Mouse (Mus musculus): ENCODE results near the gene Cdh4. TPM values are rescaled to one million over a fixed set of nuclear protein-coding genes. Genes with fewer than 3 reads are reported as not detected.

Cdh4 gene
- polyA plus RNA-seq (2015; fragmentation: Nextera tagmentation; extraction: Ambion mirVana), result 2.6 and 2.9 TPM in 2 replicates

DNA sequence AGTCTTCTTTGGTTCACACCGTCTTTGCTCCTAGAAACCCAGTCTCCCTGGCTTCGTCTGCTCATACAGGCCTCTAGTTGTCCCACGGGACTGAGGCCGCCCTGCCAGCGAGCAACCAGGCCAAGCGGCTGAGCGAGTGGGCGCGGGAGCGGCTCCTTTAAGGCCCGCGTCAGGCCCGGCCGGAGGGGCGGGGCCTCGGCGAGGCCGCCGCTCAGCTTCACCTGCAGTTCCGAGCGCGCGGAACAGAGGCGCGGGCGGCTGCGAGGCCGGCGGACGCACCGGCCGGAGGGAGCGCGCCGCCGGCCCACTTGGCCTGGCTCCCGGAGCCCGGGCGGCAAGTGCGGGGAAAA is at the start of gene Cdh4:
TSS of gene Cdh4 (plus strand) at position 241 of the 350 bp plus-strand sequence.
- peak; percentile 93 for ATAC-seq
- 0% methylated on average over 40 of the region's 40 CpGs for WGBS
- H3K27ac ChIP-seq, result 0 out of 2 replicates have a peak within 1 kb of the TSS, but pooled peaks have one; percentile 3
- no peaks in the 10 kb centered on the region for H3K36me3 ChIP-seq
- no peaks in the 10 kb centered on the region for H3K9me3 ChIP-seq
- peak within 1 kb of the TSS; percentile 100 for H3K4me2 ChIP-seq (replicated peaks)
- H3K27me3 ChIP-seq (replicated peaks), result peaks cover 29% of the 10 kb centered on the region
- peak within 1 kb of the TSS; percentile 56 for H3K9ac ChIP-seq
- peaks cover 16% of the 10 kb centered on the region for H3K4me1 ChIP-seq (replicated peaks)
- H3K4me3 ChIP-seq (replicated peaks), result peak within 1 kb of the TSS; percentile 71

DNA sequence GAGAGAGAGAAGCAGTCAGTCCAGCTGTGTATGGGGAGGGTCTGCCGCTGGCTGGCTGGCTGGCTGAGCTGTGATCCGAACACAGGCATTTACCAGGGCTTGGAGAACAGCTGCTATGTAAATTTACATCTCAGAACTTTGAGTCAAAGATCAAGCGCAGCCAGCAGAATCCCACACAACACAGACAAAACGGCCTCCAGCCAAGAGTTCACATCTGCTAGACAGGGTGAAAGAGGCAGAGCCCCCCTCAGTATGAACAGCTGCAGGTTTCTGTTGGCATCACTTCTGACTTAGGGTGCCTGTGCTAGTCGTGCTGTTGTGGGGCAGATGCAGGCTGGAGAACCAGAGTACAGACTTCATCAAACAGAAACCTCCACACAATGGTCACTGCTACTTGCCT is 46.8 kb upstream of the Cdh4 start:
- no peak overlapping the region for H3K9ac ChIP-seq
- 39% methylated on average over 5 of the region's 5 CpGs for WGBS

DNA sequence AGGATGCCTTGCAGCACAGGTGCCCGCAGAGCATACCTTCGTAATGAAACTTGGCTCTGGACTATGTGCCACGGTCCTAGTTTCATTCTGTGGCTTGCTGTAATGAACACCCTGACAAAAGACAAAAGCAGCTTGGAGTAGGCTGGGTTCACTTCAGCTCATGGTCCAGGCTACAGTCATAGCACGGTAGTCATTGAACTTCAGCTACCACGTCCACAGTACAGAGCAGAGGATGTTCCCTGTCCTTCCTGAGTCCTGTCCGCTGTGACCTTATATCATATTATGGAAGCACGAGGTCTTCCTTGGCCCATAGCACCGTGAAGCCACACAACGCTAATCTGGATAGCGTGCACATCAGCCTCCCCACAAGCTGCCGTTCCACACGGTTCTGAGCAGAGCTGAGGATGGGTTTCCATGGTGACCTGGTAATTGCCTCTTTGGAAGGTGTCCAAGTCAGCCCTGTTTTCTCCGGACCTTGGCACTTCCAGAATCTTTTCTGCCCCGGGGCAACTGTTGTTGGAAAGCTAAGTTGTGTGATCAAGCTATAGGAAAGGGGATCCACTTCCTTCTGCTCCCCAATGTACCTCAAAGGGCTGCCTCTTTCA is 42.5 kb upstream of the Cdh4 start:
- Histone ChIP-seq H3K27me3 (replicated peaks) (no peaks in the 10 kb centered on the region), H3K27ac (no peak overlapping the region), H3K4me1 (replicated peaks) (no peaks in the 10 kb centered on the region), H3K9ac (no peak overlapping the region), H3K4me2 (replicated peaks) (no peak overlapping the region), H3K36me3 (no peaks in the 10 kb centered on the region), H3K9me3 (no peaks in the 10 kb centered on the region), H3K4me3 (replicated peaks) (no peak overlapping the region)
- ATAC-seq, result no peak
- 79% methylated on average over 14 of the region's 14 CpGs for WGBS

More for the DNA sequence above, 46.8 kb upstream of the Cdh4 start:
- no peak for ATAC-seq
- no peak overlapping the region for H3K4me3 ChIP-seq (replicated peaks)
- no peaks in the 10 kb centered on the region for H3K36me3 ChIP-seq
- no peak overlapping the region for H3K4me2 ChIP-seq (replicated peaks)
- no peak overlapping the region for H3K27ac ChIP-seq
- peaks cover 5% of the 10 kb centered on the region; the same call in 1 of the 2 replicates for H3K4me1 ChIP-seq (replicated peaks)
- no peaks in the 10 kb centered on the region for H3K27me3 ChIP-seq (replicated peaks)
- H3K9me3 ChIP-seq, result no peaks in the 10 kb centered on the region

GRCm38 (mm10) chr2:179410866-179411561 is 31.2 kb upstream of the Cdh4 start:
- H3K4me2 ChIP-seq (replicated peaks), result no peak overlapping the region
- peak; percentile 95 for ATAC-seq
- no peaks in the 10 kb centered on the region for H3K9me3 ChIP-seq
- H3K36me3 ChIP-seq, result no peaks in the 10 kb centered on the region
- no peak overlapping the region for H3K27ac ChIP-seq
- no peak overlapping the region for H3K4me3 ChIP-seq (replicated peaks)
- no peak overlapping the region for H3K9ac ChIP-seq
- WGBS, result 49% methylated on average over 8 of the region's 8 CpGs
- H3K4me1 ChIP-seq (replicated peaks), result no peaks in the 10 kb centered on the region; the same call in 1 of the 2 replicates
- no peaks in the 10 kb centered on the region for H3K27me3 ChIP-seq (replicated peaks)

- no peak for ATAC-seq
- Histone ChIP-seq H3K9ac (no peak overlapping the region), H3K4me2 (replicated peaks) (no peak overlapping the region), H3K9me3 (no peaks in the 10 kb centered on the region), H3K36me3 (no peaks in the 10 kb centered on the region), H3K4me3 (replicated peaks) (no peak overlapping the region), H3K27me3 (replicated peaks) (no peaks in the 10 kb centered on the region), H3K4me1 (replicated peaks) (no peaks in the 10 kb centered on the region; the same call in 1 of the 2 replicates), H3K27ac (no peak overlapping the region)
- WGBS, result 42% methylated on average over 2 of the region's 2 CpGs
Measured at GRCm38 (mm10) chr2:179412966-179413365, 29.3 kb upstream of the Cdh4 start.

- H3K4me1 ChIP-seq (replicated peaks), result no peaks in the 10 kb centered on the region; the same call in 1 of the 2 replicates
- H3K4me2 ChIP-seq (replicated peaks), result no peak overlapping the region
- no peak for ATAC-seq
- H3K36me3 ChIP-seq, result no peaks in the 10 kb centered on the region
- no peaks in the 10 kb centered on the region for H3K9me3 ChIP-seq
- no peak overlapping the region for H3K9ac ChIP-seq
- H3K4me3 ChIP-seq (replicated peaks), result no peak overlapping the region
- H3K27me3 ChIP-seq (replicated peaks), result no peaks in the 10 kb centered on the region
- no peak overlapping the region for H3K27ac ChIP-seq
- WGBS, result 75% methylated on average over 11 of the region's 11 CpGs
Measured at GRCm38 (mm10) chr2:179414253-179414652, 28.0 kb upstream of the Cdh4 start.

DNA sequence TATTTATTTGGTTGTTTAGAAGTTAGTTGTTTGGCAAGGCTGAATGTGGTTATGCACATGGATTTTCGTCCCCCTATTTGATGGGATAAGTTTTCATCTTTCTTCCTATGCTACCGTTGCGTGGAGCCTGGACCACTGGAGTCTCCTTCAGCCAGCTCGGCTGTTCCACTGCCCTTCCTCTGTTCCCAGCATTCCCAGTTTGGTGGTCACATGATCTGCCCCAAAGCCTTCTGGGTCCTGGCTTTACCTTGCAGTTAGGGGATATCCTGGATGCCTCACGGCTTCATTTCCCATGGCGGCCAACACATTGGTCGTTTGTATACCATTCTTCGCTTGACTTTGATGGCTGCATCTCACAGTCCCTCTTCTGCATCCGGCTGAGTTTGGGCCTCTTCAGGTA is 27.5 kb upstream of the Cdh4 start:
- Histone ChIP-seq H3K9ac (no peak overlapping the region), H3K27me3 (replicated peaks) (no peaks in the 10 kb centered on the region), H3K36me3 (no peaks in the 10 kb centered on the region), H3K9me3 (no peaks in the 10 kb centered on the region), H3K4me1 (replicated peaks) (no peaks in the 10 kb centered on the region; the same call in 1 of the 2 replicates), H3K4me3 (replicated peaks) (no peak overlapping the region), H3K27ac (no peak overlapping the region), H3K4me2 (replicated peaks) (no peak overlapping the region)
- WGBS, result 91% methylated on average over 9 of the region's 9 CpGs
- ATAC-seq, result no peak

DNA sequence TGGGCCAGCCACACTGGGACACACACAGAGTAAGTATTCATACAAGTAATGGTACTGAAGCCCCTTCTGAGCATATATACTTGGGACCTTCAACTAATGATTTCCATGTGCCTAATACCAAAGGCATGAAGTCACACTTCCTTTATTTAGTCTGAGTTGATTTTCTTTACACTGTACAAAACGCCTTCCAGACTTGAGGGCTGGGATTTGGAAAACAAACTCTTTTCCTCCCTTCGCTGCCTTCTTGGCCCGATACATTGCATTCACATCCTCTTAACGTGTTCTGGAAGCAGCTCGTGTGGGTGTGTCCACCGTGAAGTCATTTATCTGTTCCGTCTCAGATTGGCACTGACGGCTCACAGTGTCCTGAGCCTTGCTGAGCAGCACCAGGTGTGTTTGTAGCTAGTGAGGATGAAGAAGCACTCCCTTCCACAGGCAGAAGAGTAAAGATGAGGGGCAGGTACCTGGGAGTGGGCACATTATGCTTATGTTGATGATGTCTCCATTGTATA is 26.3 kb upstream of the Cdh4 start:
- Histone ChIP-seq H3K9ac (no peak overlapping the region), H3K4me3 (replicated peaks) (no peak overlapping the region), H3K36me3 (no peaks in the 10 kb centered on the region), H3K27me3 (replicated peaks) (no peaks in the 10 kb centered on the region), H3K4me2 (replicated peaks) (no peak overlapping the region), H3K4me1 (replicated peaks) (no peaks in the 10 kb centered on the region; the same call in 1 of the 2 replicates), H3K9me3 (no peaks in the 10 kb centered on the region), H3K27ac (no peak overlapping the region)
- no peak for ATAC-seq
- WGBS, result 52% methylated on average over 8 of the region's 8 CpGs

DNA sequence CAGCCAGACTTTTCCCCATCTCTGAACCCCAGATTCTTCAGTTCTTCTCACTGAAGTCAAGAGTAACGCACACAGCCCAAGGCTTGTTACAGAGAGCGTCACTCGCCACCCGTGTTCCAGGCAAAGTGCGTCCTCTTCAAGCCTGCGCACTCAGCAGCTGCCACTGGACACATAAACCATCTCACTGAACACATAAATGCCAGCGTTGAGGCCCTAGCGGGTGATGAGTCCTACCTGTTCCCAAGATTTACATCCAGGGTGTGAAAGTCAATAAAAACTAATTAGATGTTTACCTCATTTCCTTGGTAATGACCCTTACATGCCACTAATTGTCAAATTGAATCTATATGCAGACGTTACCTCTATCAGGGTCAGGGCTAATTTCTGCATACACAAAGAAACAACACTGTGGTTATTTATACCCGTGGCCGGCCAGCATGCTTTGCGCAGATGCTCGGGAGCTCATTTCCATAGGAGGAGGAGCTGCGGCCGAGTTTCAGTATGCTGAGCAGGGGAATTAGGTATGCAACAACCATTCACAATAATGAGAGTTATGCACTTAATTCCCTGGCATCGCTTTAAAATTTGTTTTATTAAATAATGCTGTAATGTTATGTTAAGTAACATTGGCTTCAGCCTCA is 25.5 kb upstream of the Cdh4 start:
- no peak overlapping the region for H3K4me2 ChIP-seq (replicated peaks)
- H3K4me3 ChIP-seq (replicated peaks), result no peak overlapping the region
- no peaks in the 10 kb centered on the region; the same call in 1 of the 2 replicates for H3K4me1 ChIP-seq (replicated peaks)
- 82% methylated on average over 16 of the region's 16 CpGs for WGBS
- H3K27me3 ChIP-seq (replicated peaks), result no peaks in the 10 kb centered on the region
- no peaks in the 10 kb centered on the region for H3K36me3 ChIP-seq
- no peak overlapping the region for H3K9ac ChIP-seq
- ATAC-seq, result no peak
- H3K9me3 ChIP-seq, result no peaks in the 10 kb centered on the region
- H3K27ac ChIP-seq, result no peak overlapping the region

GRCm38 (mm10) chr2:179425602-179426001 is 16.6 kb upstream of the Cdh4 start:
- no peak for ATAC-seq
- H3K9ac ChIP-seq, result no peak overlapping the region
- no peaks in the 10 kb centered on the region for H3K4me1 ChIP-seq (replicated peaks)
- no peaks in the 10 kb centered on the region for H3K27me3 ChIP-seq (replicated peaks)
- no peak overlapping the region for H3K4me3 ChIP-seq (replicated peaks)
- no peak overlapping the region for H3K4me2 ChIP-seq (replicated peaks)
- WGBS, result 54% methylated on average over 3 of the region's 3 CpGs
- H3K9me3 ChIP-seq, result no peaks in the 10 kb centered on the region
- H3K27ac ChIP-seq, result no peak overlapping the region
- H3K36me3 ChIP-seq, result no peaks in the 10 kb centered on the region

- Histone ChIP-seq H3K36me3 (no peaks in the 10 kb centered on the region), H3K9ac (no peak overlapping the region), H3K27ac (no peak overlapping the region), H3K4me1 (replicated peaks) (no peaks in the 10 kb centered on the region), H3K4me3 (replicated peaks) (no peak overlapping the region), H3K27me3 (replicated peaks) (no peaks in the 10 kb centered on the region), H3K4me2 (replicated peaks) (no peak overlapping the region), H3K9me3 (no peaks in the 10 kb centered on the region)
- ATAC-seq, result no peak
- WGBS, result 76% methylated on average over 3 of the region's 3 CpGs
Measured at GRCm38 (mm10) chr2:179428889-179429288, 13.3 kb upstream of the Cdh4 start.

DNA sequence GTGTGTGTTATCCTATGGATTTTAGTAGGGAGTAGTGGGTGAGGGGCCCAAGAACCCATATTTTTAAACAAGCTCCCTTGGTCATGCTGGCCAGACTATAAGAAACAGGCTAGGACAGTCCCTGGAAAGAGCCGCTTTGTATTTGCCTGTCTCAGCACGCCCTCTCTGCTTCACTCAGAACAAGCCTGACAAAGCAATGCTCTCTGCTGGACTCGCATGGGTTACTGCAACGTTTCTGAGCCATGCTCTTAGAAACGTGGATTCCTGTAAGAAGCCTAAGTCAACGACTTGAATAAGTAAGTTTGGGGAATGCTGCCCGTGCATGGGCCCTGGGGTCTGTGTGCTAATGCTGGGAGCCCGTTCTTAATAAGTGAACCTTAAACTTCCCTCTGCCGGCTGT is 2.1 kb upstream of the Cdh4 start:
- Histone ChIP-seq H3K36me3 (no peaks in the 10 kb centered on the region), H3K4me1 (replicated peaks) (peaks cover 16% of the 10 kb centered on the region), H3K9me3 (no peaks in the 10 kb centered on the region), H3K27me3 (replicated peaks) (peaks cover 29% of the 10 kb centered on the region), H3K27ac (no peak overlapping the region), H3K9ac (no peak overlapping the region), H3K4me2 (replicated peaks) (no peak overlapping the region), H3K4me3 (replicated peaks) (no peak overlapping the region)
- WGBS, result 23% methylated on average over 9 of the region's 9 CpGs
- ATAC-seq, result no peak

All from intestine, embryonic 15.5 days (tissue).